Mouse (Mus musculus) mesoderm, embryonic 11.5 days (tissue): ENCODE data around the gene Ect2l.
A peak's percentile ranks its signal among the peaks of the same experiment; 100 is the strongest.

Experiments used
- DNase-seq: peaks from one replicate; pipeline ENCODE4 v3.0.0-alpha.2; 2012; ENCODE audit warnings: low read depth, low spot score

Ect2l gene

DNA sequence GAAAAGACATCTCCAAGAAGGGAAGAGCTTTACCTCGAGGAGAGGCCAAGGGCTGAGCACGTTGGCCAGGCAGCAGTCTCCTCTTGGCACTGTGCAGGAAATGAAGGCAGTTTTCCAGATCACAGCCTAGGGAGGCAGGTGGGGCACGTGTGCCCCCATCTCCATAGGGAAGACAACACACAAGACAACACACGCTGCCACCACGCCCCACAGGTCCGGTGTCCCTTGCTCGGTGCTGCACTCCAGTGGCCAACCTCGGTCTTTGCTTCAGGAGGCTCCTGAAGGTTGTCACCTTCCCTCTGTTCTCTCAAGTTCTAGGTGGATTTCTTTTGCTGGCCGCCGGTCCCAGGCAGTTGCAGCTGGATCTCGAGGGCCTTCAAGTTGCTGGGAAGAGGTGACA, at the start of gene Ect2l:
Ect2l (minus strand) TSS at position 165 of the 400 bp plus-strand sequence.
- no peak for DNase-seq

DNA sequence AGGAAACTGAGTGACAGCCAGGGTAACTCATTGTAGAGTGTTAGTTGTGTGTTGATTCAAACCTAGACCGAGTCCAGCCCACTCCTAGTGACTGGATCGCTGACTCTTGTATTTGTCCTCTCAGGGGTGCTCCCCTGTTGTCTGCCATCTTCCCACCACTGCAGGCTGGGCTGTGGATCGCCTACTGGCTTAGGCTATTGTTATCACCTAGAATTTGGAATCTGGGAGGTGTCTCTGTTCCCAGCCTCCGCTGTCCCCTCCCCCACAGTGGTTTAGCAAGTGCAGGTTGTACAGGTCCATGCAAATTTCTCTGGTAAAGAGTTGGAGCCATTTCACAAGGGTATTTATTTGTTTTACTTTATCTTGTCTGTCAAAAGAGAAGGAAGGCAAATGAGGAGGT, 40.7 kb upstream of the Ect2l start:
- DNase-seq: no peak

DNA sequence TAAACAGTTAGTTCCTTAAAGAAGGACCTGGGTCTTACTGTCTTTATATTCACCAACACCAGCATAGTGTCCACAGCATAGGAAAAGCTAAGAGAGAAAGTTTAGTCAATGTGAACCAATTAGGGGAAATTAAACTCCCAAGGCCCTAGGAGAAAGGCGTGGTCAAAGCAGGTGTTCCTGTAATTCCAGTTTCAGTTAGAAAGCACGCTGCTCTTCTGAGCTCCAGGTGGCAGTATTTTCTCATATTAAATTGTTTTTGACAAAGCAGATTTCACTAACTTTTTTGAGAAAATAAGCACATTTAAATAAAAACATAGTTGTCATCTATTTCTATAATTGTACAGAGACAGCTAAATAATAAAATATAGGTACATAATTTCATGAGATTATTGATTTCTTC, 32.9 kb upstream of the Ect2l start:
- DNase-seq: no peak

DNA sequence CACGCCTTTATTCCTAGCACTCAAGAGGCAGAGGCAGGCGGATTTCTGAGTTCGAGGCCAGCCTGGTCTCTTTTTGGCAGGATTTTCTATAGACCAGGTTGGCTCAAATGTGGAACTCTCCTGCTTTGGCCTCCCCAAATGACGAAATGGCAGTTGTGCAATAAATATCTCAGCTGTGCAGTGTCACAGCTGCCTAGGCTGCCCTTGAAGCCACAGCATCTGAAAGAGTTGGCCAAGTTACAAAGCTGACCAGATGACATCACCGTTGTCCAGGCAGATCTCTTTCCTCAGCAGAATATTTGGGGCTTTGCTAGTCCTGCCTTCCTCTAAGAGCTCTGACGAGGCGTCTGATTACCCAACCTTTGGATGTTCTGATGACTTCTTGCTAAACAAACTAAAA, 26.5 kb upstream of the Ect2l start:
- no peak for DNase-seq

DNA sequence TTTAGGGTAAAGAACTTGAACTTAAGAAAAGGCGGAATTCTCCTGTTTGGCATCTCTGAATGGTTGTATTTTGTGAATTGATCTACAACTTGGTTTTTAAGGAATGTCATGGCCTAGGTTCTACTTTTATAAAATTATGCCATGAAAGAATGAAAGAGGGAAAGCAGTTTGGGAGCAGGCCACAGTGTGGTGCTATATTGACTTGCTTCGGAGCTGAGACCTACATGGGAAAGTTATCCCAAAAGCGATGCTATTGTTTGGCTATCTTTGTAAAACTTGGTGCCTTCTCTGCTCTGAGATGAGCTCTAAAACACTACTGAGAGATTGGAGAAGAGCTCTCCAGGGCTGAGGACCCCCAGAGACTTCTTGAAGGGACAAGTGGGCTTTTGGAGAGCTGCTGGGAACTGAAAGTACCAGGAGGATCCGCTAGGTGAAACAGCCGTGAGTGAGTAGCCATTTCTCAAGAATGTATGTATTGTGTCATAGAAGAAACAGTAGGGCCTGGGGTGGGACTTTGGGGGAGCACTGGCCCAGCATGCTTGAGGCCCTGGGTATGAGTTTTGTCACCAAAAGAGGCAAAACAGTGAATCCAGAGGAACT, 25.7 kb upstream of the Ect2l start:
- DNase-seq: no peak

DNA sequence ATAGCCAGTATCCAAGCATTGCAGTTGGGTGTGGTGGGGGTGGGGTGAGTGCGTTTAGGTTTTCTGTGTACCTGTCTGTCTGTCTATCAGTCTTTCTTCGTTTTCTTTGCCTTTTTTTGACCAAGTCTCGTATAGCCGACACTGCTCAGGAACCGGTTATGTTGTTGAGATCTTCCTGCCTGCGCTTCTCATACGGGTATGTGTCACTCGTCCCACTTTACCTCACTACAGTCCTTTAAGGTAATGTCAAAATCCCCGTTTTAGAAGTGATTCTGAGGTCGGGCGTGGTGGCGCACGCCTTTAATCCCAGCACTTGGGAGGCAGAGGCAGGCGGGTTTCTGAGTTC, 24.7 kb upstream of the Ect2l start:
- DNase-seq: no peak

DNA sequence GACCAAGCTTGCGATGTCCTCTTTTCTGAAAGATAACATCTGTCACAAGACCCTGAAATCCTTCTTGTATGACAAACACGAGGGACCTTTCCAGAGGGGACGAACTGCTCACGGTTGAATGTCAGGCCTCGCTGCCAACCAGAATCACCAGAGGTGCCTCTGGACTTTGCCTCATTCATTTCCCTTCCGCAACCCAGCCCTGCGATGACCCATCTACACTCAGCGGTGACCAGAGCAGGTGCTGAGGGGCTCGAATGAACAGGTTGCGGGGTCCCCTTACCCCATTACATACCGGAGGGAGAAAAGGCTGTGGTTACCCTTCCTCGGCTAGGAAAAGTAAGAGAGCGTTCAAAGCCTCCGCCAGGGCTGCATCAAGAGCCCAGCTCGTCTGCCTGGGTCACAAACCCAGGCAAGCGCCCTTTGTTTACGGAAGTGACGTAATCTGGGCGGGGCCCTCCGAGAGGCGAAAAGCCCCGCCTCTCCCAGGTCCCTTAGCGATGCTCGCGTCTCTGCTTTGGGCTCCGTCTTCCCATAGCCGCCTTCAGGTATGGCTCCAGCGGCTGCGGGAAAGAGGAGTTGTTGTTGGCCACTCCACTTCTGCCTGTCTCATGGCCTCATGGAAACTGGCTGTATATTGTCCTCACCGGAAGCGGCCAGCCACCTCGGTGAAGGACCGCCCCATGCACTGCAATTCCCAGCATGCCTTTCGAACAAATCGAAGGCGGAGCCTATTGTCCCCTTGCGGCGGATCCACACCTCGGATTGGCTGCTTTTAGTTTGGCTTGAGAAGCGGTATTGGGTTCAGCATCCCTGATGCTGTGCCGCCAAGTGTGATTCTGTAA, 24.1 kb upstream of the Ect2l start, which contains the start of gene Ccdc28a:
Ccdc28a (minus strand) TSS at position 439 of the 842 bp plus-strand sequence.
- peak; percentile 94 for DNase-seq

DNA sequence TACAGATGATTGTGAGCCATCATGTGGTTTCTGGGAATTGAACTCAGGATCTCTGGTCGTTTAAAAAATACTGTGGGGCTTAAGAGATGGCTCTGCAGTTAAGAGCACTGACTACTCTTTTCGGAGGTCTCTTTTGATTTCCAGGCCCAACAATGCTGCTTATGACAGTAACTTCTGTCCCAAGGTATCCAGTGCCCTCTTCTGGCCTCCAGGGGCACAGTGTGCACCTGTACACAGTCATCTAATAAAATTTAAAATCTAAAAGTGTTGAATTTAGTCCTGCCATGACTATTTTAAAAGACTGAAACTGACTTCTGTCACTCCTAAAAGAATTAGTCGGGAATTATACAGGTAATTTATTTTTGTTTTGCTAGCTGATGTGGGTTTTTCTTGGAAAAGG, 23.2 kb upstream of the Ect2l start:
- no peak for DNase-seq

DNA sequence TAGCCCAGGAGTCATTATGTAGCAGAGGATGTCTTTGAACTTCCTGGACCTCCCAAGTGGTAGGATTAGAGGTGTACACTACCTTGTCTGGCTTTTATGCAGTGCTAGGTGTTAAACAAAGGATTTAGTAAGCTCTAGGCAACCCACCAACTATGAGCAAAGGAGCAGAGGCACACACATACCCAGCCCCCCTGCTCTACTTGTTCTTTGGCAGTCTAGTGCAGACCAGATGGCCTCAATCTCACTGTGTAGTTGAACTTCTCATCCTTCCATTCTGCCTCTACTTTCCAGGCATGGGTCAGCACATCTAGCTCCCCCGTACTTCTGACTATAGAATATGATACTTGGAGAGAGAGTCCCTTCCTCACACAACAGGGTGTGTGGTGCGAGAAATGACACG, 13.7 kb upstream of the Ect2l start:
- no peak for DNase-seq

DNA sequence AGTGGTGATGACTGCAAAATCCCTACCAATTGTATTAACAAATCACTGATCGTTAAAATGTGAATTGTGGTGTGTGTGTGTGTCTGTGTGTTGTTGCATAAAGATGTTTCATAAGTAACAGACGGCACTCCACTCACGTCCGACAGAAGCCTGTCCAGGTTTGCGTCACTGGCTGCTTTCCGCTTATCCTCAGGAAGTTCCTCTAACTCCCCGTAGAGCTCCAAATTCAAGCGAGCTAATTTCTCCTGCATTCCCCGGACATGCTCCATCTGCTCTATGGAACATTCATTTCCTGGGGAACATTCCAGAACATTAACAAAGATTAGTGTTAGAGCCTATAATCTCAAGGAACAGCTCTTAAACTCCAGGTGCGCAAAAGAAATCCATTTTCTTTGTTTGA, 8.7 kb upstream of the Ect2l start:
- DNase-seq: no peak

DNA sequence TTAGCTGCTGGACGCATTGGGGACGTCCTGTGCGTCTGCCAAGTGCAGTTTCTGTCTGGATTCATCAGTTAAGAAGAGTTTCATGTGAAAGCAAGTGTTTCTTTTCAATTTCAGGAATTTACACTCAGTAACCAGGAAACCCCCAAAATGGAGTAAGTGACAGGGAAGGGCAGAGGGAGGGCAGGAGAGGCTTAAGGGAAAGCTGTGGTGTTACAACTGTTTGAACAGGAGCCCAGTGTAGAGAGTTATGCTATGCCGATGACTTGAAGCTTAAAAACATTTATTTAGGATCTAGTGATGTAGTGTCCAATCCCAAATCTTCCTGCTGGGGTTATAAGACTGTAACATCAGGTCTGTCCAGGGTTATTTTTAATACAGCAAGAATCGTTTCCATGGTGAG, 3.4 kb upstream of the Ect2l start:
- DNase-seq: no peak

DNA sequence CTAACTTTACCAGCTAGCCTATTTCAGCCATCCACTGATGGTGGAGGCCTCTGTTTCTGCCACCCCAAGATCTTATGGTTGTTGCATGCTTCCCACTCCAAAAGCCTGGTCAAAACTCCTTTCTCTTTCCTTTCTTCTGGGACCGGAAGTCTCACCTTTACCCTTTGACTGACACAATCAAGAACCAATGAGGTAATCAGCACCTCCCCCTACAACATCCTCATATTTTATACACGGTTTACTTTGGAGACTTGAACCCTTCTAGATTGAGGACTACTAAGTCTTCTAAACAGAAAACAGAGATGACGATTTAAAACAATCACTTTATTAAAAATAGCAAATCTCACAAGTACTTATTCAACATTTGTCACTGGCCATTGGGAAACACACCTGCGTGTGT, 2.7 kb upstream of the Ect2l start:
- no peak for DNase-seq

DNA sequence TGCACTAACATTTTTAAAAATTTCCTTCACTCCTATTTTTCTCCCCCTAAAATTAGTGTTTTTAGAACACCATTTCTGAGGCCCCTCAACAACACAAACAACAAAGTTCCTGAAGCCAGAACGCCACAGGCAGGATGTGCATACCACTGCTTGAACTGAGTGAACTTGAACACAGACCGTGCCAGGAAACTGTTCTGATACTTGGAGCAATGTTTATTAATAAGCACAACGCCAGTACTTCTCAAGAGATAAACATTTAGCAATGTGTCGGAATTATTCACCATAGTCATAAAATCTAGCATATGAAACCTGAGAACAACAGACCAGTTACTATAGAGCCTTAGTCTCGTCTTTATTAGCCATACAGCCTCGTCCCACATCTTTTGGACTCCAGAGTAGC, 571 bp downstream of the Ect2l start:
- DNase-seq: no peak

DNA sequence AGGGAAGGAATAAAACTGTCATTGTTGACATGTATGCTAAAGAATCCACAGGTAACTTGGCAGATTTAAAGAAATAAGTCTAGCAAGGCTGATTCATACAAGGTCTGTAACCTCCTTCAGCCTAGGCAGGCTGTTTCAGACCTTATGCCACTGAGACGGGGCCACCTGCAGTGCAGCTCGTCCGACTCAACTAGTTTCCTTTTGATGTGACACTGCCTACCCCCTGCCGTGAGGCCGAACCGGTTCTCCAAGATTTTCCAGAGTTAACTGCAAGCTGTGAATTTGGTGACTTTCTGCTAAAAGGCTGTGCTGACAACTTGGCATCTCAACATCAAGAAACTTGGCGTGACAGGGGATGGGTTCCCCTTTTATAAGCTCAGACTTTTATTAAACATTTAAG, 6.6 kb downstream of the Ect2l start:
- peak; percentile 39 for DNase-seq

DNA sequence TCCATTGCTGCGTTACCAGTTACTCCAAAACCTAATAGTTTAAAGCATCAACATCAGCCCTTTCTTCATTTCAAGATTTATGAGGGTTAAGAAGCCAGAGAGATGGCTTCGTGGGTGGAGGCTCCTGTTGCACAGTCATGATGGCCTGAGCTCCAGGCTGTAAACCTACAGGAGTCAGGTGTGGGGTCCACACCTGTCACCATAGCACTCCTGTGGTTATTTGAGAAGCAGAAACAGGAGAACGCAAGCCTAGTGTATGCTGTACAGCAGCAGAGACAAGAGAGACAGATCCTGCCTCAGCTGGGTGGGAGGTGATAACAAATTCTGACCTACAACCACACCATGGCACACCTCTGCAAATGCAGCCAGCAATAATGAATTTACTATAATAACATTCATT, 8.3 kb downstream of the Ect2l start:
- no peak for DNase-seq

DNA sequence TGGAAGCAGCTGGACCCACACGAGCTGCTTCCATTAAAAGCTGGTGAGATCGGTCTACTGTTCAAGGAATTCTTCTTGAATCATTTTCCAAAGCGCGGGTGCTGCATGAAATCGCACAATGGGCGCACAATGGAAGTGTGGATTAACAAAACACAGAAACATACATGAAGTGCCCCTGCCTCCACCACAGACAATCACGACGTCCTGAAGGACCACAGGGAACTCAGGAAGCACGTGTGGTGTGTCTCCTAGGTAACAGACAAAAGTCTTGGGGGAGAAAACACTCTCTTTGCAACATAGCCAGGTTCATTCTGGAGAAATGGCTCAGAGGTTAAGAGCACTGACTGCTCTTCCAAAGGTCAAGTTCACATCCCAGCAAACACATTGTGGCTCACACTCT, 10.0 kb downstream of the Ect2l start:
- DNase-seq: no peak

DNA sequence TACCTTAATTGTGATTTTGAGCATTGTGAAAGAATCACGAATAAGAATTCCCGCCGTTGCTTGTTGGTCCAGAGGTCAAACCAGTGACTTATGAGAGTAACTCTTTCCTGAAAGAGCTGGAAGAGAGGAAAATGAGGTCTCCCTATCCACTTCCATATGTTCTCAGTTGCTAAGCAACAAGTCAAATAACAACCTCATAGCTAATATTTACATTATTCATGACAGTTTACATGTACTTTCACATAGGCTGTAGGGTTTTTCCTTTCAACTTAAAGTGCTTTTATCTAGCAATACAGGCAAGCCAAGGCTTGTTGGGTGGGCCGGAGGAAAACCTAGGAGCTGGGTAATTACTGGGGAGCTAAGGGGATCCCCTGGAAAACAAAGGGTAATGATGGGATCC, 10.8 kb downstream of the Ect2l start:
- no peak for DNase-seq

DNA sequence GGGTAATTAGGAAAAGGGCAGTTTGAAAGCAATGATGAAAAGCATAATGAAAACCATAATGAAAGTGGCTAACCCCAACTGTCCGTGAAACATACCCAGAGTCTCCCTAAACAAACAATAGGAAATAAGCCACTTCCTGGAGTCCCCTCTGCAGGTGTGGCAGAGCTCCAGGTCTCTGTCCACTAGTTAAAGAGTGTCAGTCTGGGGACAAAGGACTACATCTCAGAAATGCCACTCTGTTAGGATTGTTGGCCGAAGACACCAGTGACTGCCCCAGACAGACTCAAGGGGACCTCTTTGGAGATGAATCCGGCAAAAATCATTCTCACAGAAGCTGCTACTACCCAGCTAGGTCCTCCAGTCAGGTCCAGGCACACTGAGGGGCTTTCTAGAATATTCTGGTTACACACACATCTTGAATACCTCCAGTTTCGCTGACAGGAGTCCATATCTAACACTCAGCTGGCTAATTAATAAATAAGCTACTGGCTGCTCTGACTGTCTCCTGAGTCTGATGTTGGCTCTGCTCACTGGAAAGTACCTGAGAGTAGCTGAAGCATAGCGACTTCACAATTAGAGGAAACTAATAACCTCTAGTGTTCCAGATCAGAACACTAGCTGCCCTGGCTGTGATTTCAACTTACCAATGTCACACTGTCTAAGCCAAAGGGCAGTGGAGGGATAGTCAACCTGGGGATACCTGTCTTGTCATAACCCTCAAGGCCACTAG, 12.2 kb downstream of the Ect2l start:
- DNase-seq: no peak

DNA sequence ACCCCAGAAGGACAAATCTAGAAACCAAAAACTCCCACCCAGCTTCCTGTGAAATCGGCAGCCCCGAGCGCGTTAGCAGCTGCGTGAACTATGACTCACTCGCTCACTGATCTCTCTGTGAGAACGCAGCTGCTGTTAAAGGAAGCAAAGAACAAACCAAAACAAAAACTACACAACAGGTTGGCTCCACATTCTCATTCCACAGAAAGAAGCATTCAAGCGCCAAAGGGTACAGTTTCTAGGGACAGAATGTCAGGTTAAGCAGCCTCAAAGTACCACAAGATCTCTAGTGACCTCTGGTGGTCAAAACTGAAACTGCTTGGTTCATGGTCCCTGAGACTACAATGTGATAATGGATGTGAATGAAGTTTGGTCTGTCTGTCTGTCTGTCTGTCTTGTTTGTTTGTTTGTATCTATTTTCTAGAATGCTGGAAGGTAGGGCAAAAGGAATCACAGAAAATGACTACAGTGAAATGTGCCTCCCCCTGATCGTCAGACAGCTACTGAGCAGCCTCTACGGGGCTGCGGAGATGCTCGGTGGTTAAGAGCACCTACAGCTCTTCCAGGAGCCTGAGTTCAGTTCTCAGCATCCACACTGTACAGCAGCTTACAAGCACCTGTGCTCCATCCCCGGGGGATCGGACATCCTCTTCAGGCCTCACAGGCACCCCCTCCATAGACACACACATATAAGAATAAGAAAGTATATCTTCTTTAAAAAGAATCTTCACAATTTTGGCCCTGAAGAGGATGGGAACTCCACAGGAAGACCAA, 13.3 kb downstream of the Ect2l start:
- peak; percentile 84 for DNase-seq

DNA sequence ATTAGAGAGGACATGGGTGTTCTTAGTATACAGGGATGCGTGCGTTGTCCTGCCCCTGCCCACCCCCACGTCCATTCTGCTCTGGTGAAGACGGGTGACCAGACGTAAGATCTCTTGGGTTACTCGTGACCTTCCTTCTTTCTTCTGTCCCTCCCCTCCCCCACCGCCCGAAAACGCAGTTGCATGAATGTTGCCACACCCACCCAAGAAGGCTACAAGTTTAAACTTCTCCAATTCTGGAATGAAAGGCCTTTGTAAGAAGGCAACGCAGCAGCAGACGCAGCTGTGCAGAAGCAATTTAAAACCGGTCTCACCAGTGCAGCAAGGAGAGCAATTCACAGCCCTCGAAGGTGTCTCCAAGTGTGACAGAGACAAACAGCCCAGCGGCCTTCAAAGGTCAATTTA, 16.0 kb downstream of the Ect2l start:
- DNase-seq: peak; percentile 39

DNA sequence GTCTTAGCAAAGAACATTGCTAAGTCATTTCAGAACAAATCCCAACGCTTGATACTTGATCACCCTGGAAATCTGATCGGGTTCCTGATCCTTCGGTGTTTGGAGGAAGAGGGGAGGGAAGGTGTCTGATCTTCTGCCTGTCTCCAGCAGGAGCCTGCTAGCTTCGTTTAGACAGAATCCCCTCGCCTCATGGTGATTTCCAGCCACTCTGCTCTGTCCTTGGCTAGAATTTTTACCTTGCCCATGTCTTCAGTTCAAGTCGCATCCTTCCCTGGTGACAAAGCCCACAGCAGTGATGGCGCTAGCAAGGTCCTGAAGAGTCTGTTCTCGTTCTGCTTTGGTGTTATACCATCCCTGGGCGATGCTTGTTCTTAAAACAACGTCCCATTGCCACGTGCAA, 16.5 kb downstream of the Ect2l start:
- no peak for DNase-seq

DNA sequence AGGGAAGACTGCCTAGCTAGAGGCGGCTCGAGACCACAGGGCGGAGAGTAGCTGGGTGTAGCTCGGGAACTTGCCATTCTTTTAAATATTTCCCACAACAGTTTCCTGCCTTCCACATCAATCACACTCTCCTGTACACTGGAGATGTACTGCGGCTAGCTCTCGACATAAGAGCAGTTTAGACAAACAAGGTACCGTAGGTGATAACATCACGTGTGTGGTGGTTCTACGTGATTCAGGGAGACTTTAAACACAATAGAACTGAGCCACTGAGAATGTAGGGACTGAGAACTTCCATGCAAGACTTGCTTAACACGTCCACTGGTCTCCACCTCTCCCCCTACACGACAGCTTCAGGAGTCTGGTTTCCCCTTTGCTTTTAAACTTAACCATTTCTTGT, 17.5 kb downstream of the Ect2l start:
- no peak for DNase-seq
